Mouse (Mus musculus): ENCODE data around the gene Gm15056.

GRCm38 (mm10) chr8:20908256-20908655 lies 5.8 kb upstream of the Gm15056 start:
- TF ChIP-seq CTCF (IDR thresholded peaks at IDR 0.05; ENCODE audit: borderline replicate concordance, control insufficient read depth, extremely low read depth, insufficient read depth, low read length, poor library complexity) (no peak), POLR2A (IDR thresholded peaks at IDR 0.05; ENCODE audit: control insufficient read depth, extremely low read depth, insufficient read depth, low read length, poor library complexity) (no peak)

Data from thymus, adult 2 months (tissue).